Mouse (Mus musculus): ENCODE results near the gene Tdp1. TPM values are rescaled to one million over a fixed set of nuclear protein-coding genes. Genes with fewer than 3 reads are reported as not detected.

The Tdp1 gene
- total RNA-seq, 2 experiments from 2014 or later: 18.4 to 20.1 TPM

DNA sequence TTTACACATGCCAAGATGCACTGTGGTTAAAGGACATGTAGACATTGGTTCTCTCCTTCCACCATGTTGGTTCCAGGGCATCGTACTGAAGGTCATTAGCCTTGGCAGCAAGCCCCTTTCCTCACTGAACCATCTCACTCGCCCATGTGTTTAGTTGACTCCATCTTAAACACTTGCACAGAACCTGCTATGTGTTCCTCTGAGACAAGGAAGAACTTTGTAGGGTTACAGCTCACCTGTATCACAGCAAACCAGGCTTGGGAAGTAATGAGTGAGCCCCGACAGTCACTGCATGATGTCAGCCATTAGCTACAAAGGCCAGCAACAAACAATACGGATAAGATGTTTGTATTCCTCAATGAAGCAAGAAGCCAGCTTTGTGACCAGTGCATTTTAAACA lies 13.5 kb downstream of the Tdp1 start:
- no peak for DNase-seq (ENCODE audit: low spot score in 2 of 2)

DNA sequence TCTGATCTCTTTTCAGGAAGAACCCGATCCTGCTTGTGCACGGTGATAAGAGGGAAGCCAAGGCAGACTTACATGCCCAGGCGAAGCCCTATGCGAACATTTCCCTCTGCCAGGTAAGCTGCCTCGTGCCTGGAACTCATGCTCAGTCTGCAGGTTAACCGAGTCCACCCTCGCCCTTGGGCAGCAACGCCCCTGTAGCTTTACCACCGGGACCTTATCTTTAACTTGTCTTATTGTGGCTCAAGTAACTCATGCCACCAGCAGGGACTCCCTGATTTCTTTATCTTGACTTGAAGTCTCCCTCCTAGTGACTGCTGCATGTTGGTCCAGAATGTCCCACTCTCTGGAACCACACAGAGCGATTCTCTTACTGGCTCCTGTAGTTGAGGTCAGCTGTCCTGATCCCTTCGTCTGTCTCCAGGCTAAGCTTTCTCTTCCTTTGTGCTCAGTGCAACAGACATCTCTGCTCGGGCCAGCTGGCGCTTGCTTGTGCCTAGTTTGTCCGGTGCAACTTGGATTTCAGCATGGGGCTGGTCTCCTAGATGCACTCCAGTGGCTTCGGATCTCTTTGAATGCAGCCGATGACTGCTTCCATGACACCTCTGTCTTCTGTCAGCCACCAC lies 14.0 kb downstream of the Tdp1 start:
- no peak for DNase-seq (ENCODE audit: low spot score in 2 of 2)

GRCm38 (mm10) chr12:99899991-99900390 lies 15.7 kb downstream of the Tdp1 start:
- no peak for DNase-seq (ENCODE audit: low spot score in 2 of 2)

DNA sequence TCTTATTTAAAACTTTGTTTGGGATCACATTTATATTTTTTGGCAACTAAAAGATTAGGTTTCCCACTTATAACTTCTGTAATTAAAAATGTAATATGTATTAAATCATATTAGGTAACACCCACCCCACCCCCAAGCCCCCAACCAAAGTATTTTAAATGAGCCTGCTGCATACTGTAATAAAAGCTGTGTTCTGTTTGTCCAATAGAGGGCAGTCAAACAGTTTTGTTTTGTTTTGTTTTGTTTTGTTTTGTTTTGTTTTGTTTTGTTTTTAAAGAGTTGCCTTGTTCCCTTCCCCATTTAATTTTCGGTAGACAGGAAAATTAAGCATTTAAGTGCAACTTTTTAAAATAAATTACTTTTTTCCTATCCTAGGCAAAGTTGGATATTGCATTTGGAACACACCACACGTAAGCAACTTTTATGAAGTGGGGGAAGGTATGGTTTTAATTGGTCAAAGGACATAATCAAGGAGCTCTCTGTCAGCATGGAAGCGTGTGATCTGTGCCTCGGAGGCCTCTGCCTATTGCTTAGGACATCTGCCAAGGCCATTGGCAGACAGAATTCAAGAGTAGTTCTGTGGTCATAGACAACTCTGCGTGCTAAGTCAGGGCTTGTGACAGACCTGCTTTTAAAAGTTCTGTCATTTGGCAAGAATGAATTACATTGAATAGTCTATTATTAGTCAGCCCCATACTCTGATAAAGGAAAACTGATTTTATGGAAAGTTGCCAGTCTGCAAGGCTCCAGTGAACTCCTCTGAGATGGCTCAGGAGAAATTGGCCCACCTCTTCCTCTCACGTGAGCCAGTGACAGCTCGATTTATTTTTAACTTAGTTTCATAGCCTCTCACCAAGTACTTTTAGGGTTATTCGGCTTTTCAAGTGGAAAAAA lies 17.9 kb downstream of the Tdp1 start:
- DNase-seq (ENCODE audit: low spot score in 2 of 2): no peak

- DNase-seq (ENCODE audit: low spot score in 2 of 2): no peak
Observed at GRCm38 (mm10) chr12:99902867-99903370, 18.6 kb downstream of the Tdp1 start.

DNA sequence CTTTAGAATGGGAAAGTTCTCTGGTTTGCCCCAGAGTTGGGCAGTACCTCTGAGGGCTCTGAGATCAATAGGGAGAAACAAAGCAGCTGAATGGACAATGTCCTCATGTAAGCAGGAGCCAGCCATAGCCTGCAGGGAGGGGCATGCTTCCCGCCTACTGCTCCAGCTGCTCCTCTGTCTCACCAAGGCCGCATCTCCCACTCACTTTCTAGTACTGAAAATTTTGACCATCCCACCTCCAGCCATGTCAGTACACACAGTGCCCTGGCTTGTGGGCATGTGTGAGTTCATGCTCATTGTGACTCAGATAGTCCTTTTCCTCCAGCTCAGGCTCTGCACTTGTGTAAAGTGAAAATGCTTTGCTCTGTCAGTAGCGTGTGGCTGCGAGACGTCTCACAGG lies 20.2 kb downstream of the Tdp1 start:
- no peak for DNase-seq (ENCODE audit: low spot score in 2 of 2)

GRCm38 (mm10) chr12:99911466-99911865 lies 27.1 kb downstream of the Tdp1 start:
- DNase-seq (ENCODE audit: low spot score in 2 of 2): no peak

- no peak for DNase-seq (ENCODE audit: low spot score in 2 of 2)
Observed at GRCm38 (mm10) chr12:99917800-99918427, 33.6 kb downstream of the Tdp1 start.

- DNase-seq (ENCODE audit: low spot score in 2 of 2): no peak
Observed at GRCm38 (mm10) chr12:99919636-99920035, 35.3 kb downstream of the Tdp1 start.

- DNase-seq (ENCODE audit: low spot score in 2 of 2): no peak
Observed at GRCm38 (mm10) chr12:99921045-99921444, 36.7 kb downstream of the Tdp1 start.

- DNase-seq (ENCODE audit: low spot score in 2 of 2): no peak
Observed at GRCm38 (mm10) chr12:99923131-99923606, 38.9 kb downstream of the Tdp1 start.

GRCm38 (mm10) chr12:99923703-99924102 lies 39.4 kb downstream of the Tdp1 start:
- DNase-seq (ENCODE audit: low spot score in 2 of 2): no peak

DNA sequence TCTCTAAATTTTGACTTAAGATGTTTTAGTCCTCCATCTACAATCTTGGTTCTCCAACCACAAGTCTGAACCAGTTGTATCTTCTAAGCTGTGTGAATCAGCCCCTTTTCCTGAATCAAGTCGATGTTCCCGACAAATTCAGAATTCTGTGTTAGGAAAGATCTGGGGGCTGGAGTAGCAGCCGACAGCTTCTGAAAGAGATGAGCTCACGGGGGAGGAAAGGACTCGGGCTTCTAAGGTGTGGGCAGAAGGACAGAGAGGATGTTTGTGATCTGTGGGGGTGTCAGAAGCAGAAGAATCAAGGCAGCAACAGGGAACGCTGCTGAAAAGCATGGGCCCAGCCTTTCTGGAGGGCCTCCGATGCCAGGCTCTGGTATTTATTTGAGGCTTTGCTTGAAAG lies 44.0 kb downstream of the Tdp1 start:
- no peak for DNase-seq (ENCODE audit: low spot score in 2 of 2)

DNA sequence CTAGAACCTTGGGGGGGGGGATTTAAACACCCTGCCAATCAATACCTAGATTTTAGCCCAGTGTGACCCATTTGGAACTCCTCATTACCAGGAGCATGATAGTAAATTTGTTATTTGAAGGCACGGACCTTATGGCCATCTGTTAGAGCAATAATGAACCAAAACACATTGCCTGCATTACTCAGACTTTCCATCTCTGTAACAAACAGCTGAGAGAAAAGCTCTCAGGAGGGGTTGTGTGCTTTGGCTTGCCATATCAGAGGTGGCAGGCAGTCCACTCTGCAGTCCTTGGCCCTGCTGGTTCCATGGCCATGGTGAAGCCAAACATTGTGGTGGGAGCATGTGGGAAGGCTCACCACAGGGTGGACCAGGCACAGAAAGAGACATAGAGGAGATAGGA lies 44.8 kb downstream of the Tdp1 start:
- no peak for DNase-seq (ENCODE audit: low spot score in 2 of 2)

DNA sequence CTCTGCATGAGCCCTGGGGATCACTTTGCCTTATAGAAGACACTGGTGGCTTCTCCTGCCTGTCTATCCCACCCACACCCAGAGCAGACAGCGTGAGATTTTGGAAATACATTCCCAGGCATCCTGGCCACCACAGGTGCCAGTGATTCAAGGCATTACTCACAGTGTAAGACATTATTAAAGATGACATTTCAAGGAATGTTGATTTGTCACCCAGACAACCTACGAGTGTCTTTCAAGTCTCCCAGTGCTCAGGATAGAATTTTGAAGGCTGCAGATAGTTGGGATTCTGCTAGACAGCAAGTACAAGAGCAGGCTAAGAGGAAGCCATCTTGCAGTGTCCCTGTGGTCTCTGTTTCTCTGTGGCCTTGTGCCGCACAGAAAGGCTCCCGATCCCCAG lies 47.9 kb downstream of the Tdp1 start:
- DNase-seq (ENCODE audit: low spot score in 2 of 2): no peak

DNA sequence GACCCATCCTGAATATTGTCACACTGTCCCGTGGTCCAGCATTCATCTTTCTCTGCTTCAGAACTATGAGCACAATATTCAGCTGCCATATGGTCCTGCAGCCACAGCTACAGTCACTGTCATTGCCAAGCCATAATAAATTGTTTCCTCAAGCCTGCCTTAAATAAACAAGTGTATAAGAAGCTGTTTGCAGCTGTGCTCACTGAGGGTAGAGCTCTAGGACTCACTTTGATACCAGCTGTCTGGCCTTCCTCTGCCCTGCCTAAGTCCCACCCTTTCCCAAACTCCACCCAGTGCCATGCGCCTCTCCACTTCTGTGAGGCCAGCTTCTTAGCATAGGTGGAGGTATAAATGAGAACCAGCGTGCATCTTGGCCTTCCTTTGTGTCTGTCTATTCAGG lies 49.3 kb downstream of the Tdp1 start:
- no peak for DNase-seq (ENCODE audit: low spot score in 2 of 2)

DNA sequence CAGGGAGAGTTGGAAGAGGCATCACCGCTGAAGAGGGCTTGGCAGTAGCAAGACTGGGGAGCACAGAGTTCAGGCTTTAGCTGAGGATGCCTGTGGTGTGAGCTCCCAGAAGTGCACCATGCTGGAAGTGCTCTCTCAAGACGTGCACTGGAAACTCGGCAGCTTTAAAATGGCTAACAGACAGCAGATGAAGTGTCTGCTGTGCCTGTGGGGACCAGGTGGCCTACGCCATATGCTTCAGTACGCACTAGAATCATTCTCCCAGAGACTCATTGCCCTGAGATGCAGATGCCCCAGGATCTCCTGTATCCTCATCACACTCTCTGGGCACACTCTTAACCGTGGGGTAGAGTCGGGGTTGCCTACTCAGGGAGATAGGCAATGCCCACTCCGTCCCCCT lies 51.1 kb downstream of the Tdp1 start:
- no peak for DNase-seq (ENCODE audit: low spot score in 2 of 2)

DNA sequence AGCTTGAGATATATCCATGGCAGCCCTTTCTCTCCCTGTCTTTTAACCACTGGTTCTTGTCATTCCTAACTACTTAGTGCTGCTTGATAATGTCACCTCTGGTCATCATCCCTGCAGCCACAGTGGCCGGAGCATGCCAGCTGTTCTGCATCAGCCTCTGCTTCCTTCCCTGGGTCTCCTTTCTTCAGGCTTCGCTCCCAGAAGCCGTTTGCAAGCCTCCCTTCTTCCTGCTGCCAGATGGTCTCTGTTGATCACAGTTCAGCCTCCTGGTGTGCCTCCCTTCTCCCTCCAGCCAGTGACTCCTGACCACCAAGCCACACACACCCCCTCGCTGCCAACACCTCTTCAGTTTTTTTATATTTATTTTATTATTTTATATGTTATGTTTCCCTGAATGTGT lies 54.2 kb downstream of the Tdp1 start:
- no peak for DNase-seq (ENCODE audit: low spot score in 2 of 2)

DNA sequence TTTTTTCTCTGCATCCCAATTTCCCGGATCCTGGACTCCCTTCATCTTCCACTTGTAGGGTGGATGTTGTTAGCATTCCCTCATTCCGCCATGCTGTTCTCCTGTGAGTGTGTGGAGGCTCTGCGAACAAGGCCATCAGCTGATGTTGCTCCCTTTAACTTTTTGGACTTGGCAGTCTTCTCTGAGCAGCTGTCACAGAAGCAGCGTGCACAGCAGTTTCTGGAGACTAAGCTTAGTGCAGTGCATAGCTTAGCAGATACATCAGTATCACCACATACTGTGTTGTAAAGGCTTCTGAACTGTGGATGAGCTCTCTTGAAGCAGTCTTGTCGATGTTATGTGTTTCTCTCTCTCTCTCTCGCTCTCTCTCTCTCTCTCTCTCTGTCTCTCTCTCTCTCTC lies 54.9 kb downstream of the Tdp1 start:
- DNase-seq (ENCODE audit: low spot score in 2 of 2): no peak

DNA sequence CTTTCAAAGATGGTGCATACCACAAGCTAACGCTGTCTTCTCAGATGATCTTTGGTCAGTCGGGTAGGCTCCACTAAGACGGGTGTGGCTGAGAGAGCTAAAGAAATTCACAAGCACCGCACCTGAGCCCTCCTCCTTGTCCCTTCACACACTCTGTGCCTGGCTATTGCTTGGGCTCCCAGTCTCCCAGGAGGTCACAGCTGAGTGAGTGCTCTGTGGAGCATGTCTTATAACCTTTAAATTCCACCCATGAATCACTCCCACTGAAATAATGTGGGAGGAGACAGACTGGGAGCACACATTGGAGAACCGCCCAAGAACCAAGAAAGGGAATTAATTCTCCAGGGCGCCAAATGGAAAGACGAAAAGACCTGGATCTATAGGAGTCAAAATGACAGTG lies 56.4 kb downstream of the Tdp1 start:
- no peak for DNase-seq (ENCODE audit: low spot score in 2 of 2)

GRCm38 (mm10) chr12:99942441-99942840 lies 58.1 kb downstream of the Tdp1 start:
- DNase-seq (ENCODE audit: low spot score in 2 of 2): no peak

DNA sequence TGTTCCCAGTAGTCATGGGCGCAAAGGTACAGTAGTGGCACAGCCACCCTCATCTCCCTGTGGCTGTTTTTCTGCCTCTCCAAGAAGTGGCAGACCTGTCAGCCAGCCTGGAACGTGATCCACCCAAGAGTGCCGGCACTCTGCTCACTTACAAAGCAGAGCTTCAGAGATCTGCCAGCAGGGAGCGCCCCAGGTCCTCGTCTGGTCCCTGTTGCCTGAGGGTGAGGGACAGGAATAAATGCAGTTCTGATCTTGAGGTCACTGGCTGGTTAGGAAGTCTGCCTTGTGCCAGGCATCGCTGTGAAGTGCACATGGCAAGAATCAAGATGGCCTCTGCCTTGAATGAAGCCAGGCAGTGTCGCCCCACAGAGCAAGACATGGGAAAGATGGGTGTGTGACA lies 68.6 kb downstream of the Tdp1 start:
- peak; percentile 50 to 72 for DNase-seq (ENCODE audit: low spot score in 2 of 2)
